Mouse (Mus musculus): ENCODE results near the gene Ces1f.

DNA sequence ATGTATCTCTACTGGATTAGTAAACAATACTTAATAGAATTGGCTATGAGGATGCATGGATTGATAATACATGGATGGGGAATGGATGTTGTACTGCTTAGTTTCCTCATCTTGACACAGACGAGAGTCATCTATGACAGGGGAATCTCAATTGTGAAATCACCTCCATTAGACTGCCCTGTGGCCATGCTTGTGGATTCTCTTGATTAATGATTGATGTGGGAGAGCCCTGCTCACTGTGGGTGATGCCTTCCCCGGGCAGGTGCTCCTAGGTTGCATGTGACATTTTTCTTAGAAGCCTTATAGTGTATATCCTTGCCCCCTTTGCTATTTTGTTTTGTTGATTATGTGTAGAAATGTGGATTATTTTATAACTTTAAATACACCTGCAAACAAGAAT, 45.6 kb upstream of the Ces1f start:
- TF ChIP-seq CTCF (IDR thresholded peaks at IDR 0.05; ENCODE audit: borderline replicate concordance, control insufficient read depth, extremely low read depth, insufficient read depth, low read length, poor library complexity) (no peak), POLR2A (IDR thresholded peaks at IDR 0.05; ENCODE audit: control insufficient read depth, extremely low read depth, insufficient read depth, low read length, poor library complexity) (no peak)

Data from thymus, adult 2 months (tissue).